Mouse (Mus musculus): ENCODE data around the gene Nebl. TPM values are rescaled to one million over a fixed set of nuclear protein-coding genes. Genes with fewer than 3 reads are reported as not detected.

The Nebl gene
- polyA plus RNA-seq, 1 experiment from 2014 or later = 42.5 TPM

DNA sequence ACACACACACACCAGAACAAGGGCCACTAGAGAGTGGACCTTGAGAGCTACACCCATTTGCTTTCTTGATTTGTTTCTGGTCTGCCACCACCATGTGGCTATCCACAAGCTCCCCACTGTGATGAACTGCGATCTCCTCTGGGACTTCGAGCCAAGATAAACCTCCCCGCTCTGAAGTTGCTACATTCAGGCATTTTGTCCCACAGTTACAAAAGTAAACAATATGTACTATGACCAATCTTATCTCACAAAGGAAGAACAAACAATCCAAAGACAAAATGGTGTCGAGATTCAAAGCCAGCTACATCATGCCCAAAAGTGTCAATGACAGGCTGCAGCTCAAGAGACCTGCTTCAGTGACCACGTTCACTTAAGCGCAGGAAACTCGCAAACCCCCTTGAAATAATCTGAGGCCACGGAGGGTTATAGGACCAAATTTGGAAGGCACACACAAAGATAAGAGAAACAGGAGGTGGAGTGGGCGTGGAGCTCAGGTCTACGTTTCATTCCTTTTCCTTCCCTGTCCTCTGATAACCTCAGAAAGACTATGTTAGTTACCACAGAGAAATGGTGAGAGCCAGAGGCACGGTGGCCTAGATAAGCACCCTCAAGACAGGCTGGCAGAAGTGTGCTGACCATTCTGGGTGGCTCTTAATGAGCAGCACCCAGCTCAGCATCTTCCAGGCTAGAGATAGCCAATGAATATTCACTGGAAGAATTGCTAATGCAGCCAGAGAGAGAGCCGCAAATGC is 7.8 kb downstream of the Nebl start:
- H3K4me3 ChIP-seq (ENCODE audit: low read depth, low read length) = no peak overlapping the region
- ATAC-seq (ENCODE audit: insufficient read depth) (peak; percentile 77), DNase-seq (peak; percentile 81)
- H3K4me2 ChIP-seq = peak overlapping the region; percentile 10; the same call in 1 of the 2 replicates
- no peaks in the 10 kb centered on the region for H3K27me3 ChIP-seq (ENCODE audit: insufficient read depth, low read length)
- peaks cover 11% of the 10 kb centered on the region for H3K4me1 ChIP-seq (ENCODE audit: insufficient read depth)
- 22% methylated on average over 12 of the region's 12 CpGs for WGBS
- no peak for TF ChIP-seq CTCF (IDR thresholded peaks at IDR 0.05; ENCODE audit: low read depth)
- H3K9me3 ChIP-seq (ENCODE audit: low read depth, low read length) = no peaks in the 10 kb centered on the region
- H3K9ac ChIP-seq = no peak overlapping the region
- 0 out of 2 replicates have a peak, but pooled peaks cover 4% of the 10 kb centered on the region for H3K36me3 ChIP-seq (ENCODE audit: insufficient read depth)
- peak overlapping the region; percentile 72 for H3K27ac ChIP-seq (ENCODE audit: low read depth)

DNA sequence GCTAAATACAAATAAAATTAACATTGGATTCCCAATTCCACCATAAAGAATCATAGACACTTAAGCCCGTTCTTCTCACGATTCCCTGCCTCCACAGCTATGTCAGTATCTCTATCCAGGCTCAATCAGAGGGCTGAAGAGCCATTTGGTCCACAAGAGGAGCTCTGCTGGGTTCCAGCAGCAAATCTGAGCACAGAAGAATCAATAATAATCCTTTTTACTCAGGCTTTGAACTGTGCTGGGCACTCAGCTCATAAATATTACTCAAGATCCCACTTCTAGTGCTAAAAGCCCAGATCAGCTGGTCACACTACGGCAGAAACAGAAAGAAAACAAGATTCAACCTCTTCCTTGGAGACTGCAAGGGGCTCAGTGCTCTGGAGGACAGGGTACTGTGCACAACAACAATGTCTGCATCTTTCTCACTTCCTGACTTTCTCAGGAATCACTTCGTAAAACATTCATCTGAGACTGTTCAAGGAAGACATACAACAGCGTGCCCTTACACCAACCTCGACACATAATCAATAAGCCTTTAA is 10.0 kb downstream of the Nebl start:
- DNase-seq = peak; percentile 36
- Histone ChIP-seq H3K4me2 (no peak overlapping the region), H3K9me3 (ENCODE audit: low read depth, low read length) (peaks cover 2% of the 10 kb centered on the region; the same call in 1 of the 2 replicates), H3K27ac (ENCODE audit: low read depth) (peak overlapping the region; percentile 55), H3K27me3 (ENCODE audit: insufficient read depth, low read length) (no peaks in the 10 kb centered on the region), H3K4me1 (ENCODE audit: insufficient read depth) (peaks cover 11% of the 10 kb centered on the region), H3K36me3 (ENCODE audit: insufficient read depth) (0 out of 2 replicates have a peak, but pooled peaks cover 2% of the 10 kb centered on the region), H3K4me3 (ENCODE audit: low read depth, low read length) (no peak overlapping the region), H3K9ac (no peak overlapping the region)
- peak; percentile 9; the same call in 1 of the 2 replicates for ATAC-seq (ENCODE audit: insufficient read depth)
- WGBS = 33% methylated on average over 6 of the region's 6 CpGs
- no peak for TF ChIP-seq CTCF (IDR thresholded peaks at IDR 0.05; ENCODE audit: low read depth)

DNA sequence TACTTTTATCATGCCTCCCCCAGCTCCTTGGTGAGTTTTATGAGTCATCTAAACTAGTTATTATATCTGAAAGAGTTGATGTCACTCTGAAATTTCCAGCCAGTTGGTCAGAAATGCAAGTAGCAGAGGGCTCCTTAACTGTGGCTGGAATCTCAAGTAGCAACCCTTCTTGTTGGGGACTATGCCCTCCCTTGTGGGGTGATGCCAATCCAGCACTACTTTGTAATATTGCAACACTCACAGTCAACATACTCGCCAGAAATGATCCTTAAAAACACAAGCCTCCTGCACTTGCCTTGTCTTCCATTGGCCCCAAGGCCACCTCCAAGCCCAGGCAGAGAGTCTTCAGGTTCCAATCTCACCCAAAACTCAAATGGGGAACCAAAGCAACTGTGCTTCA is 13.0 kb downstream of the Nebl start:
- 48% methylated on average over 1 of the region's 1 CpGs for WGBS
- Histone ChIP-seq H3K9ac (no peak overlapping the region), H3K27me3 (ENCODE audit: insufficient read depth, low read length) (no peaks in the 10 kb centered on the region), H3K4me3 (ENCODE audit: low read depth, low read length) (no peak overlapping the region), H3K4me2 (no peak overlapping the region), H3K36me3 (ENCODE audit: insufficient read depth) (0 out of 2 replicates have a peak, but pooled peaks cover 6% of the 10 kb centered on the region), H3K9me3 (ENCODE audit: low read depth, low read length) (peaks cover 3% of the 10 kb centered on the region; the same call in 1 of the 2 replicates), H3K4me1 (ENCODE audit: insufficient read depth) (peaks cover 5% of the 10 kb centered on the region), H3K27ac (ENCODE audit: low read depth) (no peak overlapping the region)
- DNase-seq = no peak
- TF ChIP-seq CTCF (IDR thresholded peaks at IDR 0.05; ENCODE audit: low read depth) = no peak
- no peak for ATAC-seq (ENCODE audit: insufficient read depth)

DNA sequence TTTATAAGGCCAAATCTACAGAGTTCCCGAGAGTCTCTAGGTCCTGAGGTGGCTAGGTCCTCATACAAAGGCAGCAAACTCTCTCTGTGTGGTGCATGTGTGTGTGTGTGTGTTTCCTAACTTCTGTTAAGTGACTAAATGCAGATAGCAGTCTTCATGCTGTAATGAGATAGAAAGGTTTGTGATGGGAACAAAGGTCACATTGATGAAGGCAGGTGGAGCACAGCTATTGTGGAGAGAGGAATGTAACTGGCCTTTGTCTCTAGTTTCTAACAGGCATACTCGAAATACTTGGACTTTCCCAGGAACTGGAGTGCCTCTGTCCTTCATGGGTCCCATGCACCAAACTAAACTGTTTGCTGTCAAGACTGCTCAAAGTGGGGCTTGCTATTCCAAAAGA is 14.1 kb downstream of the Nebl start:
- Histone ChIP-seq H3K4me2 (no peak overlapping the region), H3K4me1 (ENCODE audit: insufficient read depth) (no peaks in the 10 kb centered on the region; the same call in 1 of the 2 replicates), H3K4me3 (ENCODE audit: low read depth, low read length) (no peak overlapping the region), H3K9me3 (ENCODE audit: low read depth, low read length) (peaks cover 3% of the 10 kb centered on the region; the same call in 1 of the 2 replicates), H3K27ac (ENCODE audit: low read depth) (no peak overlapping the region), H3K36me3 (ENCODE audit: insufficient read depth) (0 out of 2 replicates have a peak, but pooled peaks cover 6% of the 10 kb centered on the region), H3K9ac (no peak overlapping the region), H3K27me3 (ENCODE audit: insufficient read depth, low read length) (no peaks in the 10 kb centered on the region)
- DNase-seq (peak; percentile 13), ATAC-seq (ENCODE audit: insufficient read depth) (peak; percentile 15; the same call in 1 of the 2 replicates)
- 53% methylated on average over 2 of the region's 2 CpGs for WGBS
- TF ChIP-seq CTCF (IDR thresholded peaks at IDR 0.05; ENCODE audit: low read depth) = no peak

DNA sequence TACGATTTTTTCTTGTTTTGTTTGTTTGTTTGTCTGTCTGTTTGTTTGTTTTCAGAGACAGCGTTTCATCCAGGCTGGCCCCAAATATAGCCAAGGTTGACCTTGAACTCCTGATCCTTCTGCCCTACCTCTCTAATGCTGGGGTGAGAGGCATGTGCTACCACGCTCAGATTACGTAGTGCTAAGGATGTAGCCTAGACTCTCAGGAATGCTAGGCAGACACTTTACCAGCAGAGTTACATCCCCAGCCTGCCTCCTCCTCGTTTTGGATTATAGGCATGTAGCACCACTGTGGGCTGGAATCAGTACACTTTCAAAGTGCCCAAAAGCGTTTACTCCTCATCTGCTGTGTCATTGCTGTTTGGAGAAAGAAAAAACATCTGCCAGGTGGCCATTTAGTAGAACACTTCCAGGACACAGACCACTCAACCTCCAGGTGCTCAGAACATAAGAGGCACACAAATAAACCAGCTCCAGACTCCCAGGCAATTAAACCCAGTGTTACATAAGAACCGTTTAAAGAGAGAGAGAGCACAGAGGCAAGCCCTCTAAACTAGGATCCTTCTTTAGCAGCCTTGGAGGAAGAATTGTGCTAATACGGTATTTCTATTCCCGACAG is 16.0 kb downstream of the Nebl start:
- Histone ChIP-seq H3K9ac (no peak overlapping the region), H3K4me1 (ENCODE audit: insufficient read depth) (no peaks in the 10 kb centered on the region), H3K9me3 (ENCODE audit: low read depth, low read length) (peaks cover 3% of the 10 kb centered on the region; the same call in 1 of the 2 replicates), H3K4me3 (ENCODE audit: low read depth, low read length) (no peak overlapping the region), H3K27ac (ENCODE audit: low read depth) (no peak overlapping the region), H3K27me3 (ENCODE audit: insufficient read depth, low read length) (no peaks in the 10 kb centered on the region), H3K36me3 (ENCODE audit: insufficient read depth) (0 out of 2 replicates have a peak, but pooled peaks cover 6% of the 10 kb centered on the region), H3K4me2 (no peak overlapping the region)
- WGBS = 61% methylated on average over 9 of the region's 9 CpGs
- ATAC-seq (ENCODE audit: insufficient read depth) = no peak
- no peak for TF ChIP-seq CTCF (IDR thresholded peaks at IDR 0.05; ENCODE audit: low read depth)
- no peak for DNase-seq

DNA sequence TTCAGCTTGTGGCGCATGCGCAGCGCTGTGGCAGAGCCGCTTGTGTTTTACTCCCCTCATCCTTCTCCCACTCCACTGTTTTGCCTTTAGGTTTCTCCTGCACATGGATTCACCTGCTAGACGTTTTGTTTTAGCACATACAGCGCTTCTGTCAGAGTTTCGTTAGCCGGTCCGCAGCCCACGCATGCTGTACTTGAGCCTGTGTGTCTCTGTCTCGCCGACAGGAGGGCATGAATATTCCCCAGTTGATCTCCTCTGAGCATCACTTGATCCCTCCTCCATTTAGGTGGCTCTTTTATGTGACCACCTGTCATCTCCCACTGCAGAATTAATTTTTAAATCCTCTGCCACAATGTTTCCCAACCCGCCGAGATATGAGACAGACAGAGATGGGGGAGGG is 16.6 kb downstream of the Nebl start:
- WGBS = 79% methylated on average over 14 of the region's 14 CpGs
- Histone ChIP-seq H3K27ac (ENCODE audit: low read depth) (no peak overlapping the region), H3K4me3 (ENCODE audit: low read depth, low read length) (no peak overlapping the region), H3K4me2 (no peak overlapping the region), H3K9me3 (ENCODE audit: low read depth, low read length) (peaks cover 3% of the 10 kb centered on the region; the same call in 1 of the 2 replicates), H3K4me1 (ENCODE audit: insufficient read depth) (no peaks in the 10 kb centered on the region), H3K27me3 (ENCODE audit: insufficient read depth, low read length) (no peaks in the 10 kb centered on the region), H3K9ac (no peak overlapping the region), H3K36me3 (ENCODE audit: insufficient read depth) (0 out of 2 replicates have a peak, but pooled peaks cover 6% of the 10 kb centered on the region)
- DNase-seq (no peak), ATAC-seq (ENCODE audit: insufficient read depth) (no peak)
- TF ChIP-seq CTCF (IDR thresholded peaks at IDR 0.05; ENCODE audit: low read depth) = no peak

DNA sequence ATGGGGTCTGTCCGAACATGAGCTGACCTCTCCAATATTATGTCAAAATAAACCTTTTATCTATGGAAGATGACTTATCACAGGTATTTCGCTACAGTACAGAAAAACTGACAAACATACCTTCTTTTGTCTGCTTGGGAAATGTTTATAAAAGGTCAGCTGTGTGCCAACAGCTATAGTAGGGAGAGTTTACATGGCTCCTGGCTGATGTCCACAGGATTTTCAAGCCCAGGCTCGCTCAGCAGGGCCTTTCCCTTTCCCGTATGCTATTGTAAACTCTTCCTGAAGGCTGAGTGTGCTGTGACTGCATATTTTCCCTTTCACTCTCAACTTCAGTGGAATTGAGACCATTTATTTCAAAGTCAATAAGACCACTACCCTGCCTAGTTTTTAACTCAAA is 17.1 kb downstream of the Nebl start:
- 36% methylated on average over 4 of the region's 4 CpGs for WGBS
- TF ChIP-seq CTCF (IDR thresholded peaks at IDR 0.05; ENCODE audit: low read depth) = no peak
- Histone ChIP-seq H3K4me2 (no peak overlapping the region), H3K36me3 (ENCODE audit: insufficient read depth) (0 out of 2 replicates have a peak, but pooled peaks cover 6% of the 10 kb centered on the region), H3K27ac (ENCODE audit: low read depth) (no peak overlapping the region), H3K9ac (no peak overlapping the region), H3K27me3 (ENCODE audit: insufficient read depth, low read length) (no peaks in the 10 kb centered on the region), H3K9me3 (ENCODE audit: low read depth, low read length) (peaks cover 3% of the 10 kb centered on the region; the same call in 1 of the 2 replicates), H3K4me3 (ENCODE audit: low read depth, low read length) (no peak overlapping the region), H3K4me1 (ENCODE audit: insufficient read depth) (no peaks in the 10 kb centered on the region)
- DNase-seq (peak; percentile 49), ATAC-seq (ENCODE audit: insufficient read depth) (no peak)

All from lung, embryonic 14.5 days (tissue).